Mouse (Mus musculus) neutrophil, adult 5-6 weeks (primary cell): ENCODE data around the gene Nicn1. TPM values are rescaled to one million over a fixed set of nuclear protein-coding genes. Genes with fewer than 3 reads are reported as not detected.
A peak's percentile ranks its signal among the peaks of the same experiment; 100 is the strongest.
"Not testable (repeated sequence)": the region's sequence is repeated elsewhere in the genome, so short reads cannot be mapped to it uniquely, and the experiment has no call there.

Experiments used
- ATAC-seq: fragments of 151-379, 151-347 bp; 2 replicates; pipeline ENCODE4 v1.8.0; 2017; ENCODE audit warnings: mild to moderate bottlenecking, moderate TSS enrichment; ENCODE audit not compliant: insufficient number of reproducible peaks, poor library complexity, low FRiP score, severe bottlenecking; ENCODE audit errors: extremely low read depth
- total RNA-seq: library from RNA; stranded (forward); fragments of 200-1000 nt; gene quantifications from 2 replicates; pipeline ENCODE4 v1.2.3, GENCODE M21; 2017

Gene Nicn1
- total RNA-seq, 1 experiment from 2014 or later, result 4.4 TPM

DNA sequence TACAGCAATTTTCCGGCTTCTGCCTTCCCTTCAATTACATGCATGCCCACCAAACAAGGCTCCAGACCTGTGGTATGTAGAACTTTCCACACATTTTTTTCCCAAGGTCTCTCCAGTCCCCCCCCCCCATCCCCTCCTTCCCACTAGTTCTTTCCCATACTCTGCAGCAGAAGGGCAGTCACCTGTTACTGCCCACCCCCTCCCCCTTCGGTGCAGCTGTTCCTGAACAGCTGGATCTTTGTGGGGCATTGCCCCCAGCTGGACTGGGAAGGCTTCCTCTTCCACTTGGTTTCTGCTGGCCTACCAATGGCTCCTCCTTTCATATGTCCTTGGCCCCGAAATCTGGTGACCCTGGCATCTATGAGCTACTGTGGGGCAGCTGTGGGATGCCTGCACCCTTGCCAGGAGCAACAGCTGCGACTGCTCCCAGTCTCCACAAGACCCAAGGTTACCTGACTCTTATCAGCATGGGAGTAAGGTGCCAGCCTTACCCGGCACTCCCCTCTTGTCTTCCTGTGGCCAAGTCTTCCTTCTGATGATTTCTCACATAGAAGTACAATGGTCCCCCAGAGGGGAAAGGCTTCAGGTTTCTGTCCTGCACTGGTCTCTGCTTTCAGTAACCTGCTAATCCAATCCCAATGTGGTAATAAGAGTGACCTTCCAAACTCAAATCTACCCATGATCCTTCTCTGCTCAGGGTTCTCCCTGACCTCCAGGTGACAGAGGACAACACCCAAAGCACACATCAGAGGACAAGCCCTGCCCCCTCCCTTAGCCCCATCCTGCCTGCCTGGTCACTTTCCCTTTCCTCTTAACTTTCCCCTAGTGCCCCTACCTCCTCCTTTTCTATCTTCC lies 15.5 kb upstream of the Nicn1 start:
- no peak for ATAC-seq

DNA sequence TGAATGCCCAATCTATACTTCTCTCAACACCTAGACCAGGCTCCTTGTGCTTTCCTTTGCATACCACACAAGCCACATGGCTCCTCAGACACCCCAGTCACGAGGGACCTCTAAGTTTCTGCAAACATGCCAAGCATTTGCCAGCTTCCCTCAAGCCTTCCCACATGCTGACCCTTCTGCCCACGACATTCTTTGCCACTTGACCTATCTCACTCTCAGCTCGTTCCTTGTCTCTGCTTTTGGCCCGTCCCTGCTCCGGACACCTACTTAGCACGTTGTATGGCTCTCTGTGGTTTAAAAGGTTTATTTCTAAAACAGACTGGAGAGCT lies 14.9 kb upstream of the Nicn1 start:
- ATAC-seq, result no peak

DNA sequence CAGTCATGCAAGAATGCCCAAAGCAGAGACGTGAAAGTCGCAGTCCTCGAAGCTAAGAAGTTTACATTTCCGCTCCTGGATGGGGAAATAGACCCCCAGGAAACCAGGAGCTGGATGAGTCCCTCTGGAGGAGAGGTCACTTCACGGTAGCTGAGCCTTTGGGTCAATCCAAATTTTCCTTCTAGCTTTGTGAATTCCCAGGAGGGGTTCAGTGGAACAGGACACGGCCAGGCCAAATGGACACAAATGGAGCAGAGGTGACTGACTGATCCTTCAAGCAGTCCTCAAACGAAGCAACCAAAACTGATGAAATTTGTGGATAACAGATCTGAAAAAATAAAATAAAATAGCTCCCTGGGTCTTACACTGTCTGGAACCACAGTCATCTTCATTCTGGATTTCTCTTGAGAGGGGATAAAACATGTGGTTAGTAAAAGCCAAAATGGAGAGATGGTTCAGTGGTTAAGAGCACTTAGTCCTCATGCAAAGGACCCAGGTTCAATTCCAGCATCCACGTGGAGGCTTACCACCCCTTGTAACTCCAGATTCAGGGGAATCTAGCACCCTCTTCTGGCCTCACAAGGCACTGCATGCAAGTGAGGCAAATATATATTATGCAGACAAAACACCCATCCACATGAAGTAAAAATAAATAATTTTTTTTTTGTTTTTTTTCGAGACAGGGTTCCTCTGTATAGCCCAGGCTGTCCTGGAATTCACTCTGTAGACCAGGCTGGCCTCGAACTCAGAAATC lies 11.4 kb upstream of the Nicn1 start:
- peak; percentile 53; the same call in 1 of the 2 replicates for ATAC-seq

DNA sequence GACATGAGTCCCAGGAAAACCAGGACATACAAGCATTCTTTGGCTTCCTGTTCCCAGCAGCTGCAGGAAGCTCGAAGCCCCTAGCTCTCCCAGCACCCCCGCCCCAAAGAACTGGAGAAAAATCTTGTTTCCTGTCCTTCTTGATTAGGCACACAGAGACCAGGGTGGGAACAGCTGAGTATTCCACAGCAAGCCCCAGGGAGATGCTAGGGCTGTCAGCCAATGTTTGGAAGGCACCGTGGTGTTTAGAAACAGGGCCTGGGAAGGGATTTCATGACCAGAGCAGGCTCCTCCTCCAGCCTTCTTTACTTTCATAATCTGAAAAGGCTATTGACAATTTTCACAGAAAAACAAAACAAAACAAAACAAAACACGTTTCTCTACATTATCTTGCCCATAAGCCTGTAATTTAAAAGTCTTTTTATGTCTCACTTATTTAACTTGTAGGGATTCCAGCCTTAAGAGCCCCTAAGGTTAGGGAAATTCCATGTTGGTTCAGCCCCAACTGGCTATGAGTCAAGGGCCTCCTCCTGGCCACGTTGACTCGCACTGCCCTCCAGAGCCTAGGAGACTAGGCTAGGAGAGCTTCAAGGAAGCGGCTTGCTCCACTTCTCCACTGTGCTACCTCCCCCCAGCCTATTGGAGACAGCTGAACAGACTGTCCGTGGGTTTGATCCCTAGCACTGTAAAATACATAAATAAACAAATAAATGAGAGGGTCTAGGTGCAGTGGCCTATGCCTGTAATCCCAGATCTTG lies 10.0 kb upstream of the Nicn1 start:
- ATAC-seq, result no peak

DNA sequence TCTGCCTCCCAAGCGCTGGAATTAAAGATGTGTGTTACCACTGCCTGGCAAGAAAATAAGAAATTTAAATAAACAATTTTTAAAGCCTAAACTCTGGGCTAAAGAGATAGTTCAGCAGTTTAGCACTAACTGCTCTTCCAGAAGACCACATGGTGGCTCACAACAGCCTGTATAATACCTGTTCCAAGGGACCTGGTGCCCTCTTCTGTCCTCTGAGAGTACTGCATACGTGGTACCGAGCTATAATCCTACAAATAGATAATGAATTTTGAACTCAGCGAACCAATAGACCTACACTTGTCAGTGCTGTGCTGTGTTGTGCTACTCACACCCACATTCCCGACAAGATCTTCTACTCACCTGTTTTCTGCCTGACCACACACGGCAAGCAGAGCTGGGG lies 5.8 kb upstream of the Nicn1 start:
- ATAC-seq, result peak; percentile 100

DNA sequence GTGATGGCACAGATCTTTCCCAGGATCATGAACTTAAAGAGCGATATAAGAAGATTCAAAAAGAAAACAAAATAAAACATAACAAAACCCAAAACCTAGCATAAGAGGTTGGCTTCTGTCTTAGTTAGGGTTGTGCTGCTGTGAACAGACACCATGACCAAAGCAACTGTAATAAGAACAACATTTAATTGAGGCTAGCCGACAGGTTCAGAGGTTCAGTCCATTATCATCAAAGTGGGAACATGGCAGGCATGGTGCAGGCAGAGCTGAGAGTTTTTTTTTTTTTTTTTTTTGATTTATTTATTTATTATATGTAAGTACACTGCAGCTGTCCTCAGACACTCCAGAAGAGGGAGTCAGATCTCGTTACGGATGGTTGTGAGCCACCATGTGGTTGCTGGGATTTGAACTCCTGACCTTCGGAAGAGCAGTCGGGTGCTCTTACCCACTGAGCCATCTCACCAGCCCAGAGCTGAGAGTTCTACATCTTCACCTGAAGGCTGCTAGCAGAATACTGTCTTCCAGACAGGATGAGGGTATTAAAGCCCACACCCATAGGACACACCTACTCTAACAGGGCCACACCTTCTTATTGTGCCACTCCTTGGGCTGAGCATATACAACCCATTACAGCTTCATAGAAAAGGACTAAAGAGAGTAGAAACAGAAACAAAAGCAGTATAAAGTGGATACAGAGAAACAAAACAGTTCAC lies 2.5 kb upstream of the Nicn1 start:
- not testable (repeated sequence) for ATAC-seq

DNA sequence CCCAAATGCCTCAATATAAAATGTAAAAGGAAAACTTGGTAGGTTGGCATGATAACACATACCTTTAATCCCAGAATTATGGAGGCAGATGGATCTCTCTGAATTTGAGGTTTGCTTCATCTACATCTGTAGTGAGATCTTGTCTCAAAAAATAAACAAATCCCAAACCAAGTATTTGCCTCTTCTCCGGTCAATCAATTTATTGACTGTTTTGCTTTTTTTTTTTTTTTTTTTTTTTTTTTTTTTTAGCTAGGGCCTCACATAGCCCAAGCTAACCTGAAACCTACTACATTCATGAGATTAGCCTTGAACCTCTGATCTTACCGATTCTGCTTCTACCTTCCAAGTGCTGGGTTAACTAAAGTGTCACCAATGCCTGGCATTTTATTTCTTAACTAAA lies 882 bp upstream of the Nicn1 start:
- no peak for ATAC-seq

DNA sequence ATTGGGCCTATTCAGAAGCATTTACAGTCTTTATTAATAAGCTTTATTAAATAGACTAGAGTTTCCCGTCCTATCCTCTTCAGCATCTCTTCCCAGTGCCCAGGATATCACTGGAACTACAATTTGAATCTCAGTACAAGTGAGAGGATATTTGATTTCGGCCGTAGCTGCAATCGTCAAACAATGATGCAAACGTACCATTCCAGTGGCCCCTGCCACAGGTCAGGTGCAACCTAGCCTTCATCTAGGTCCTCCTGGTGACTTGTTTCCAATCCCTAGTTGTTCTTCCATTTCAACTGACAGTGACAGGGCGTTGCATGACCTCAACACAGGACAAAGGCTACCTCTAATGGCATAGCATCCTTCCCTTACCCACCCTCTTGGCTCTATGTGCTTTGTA lies 544 bp downstream of the Nicn1 start:
- ATAC-seq, result no peak

DNA sequence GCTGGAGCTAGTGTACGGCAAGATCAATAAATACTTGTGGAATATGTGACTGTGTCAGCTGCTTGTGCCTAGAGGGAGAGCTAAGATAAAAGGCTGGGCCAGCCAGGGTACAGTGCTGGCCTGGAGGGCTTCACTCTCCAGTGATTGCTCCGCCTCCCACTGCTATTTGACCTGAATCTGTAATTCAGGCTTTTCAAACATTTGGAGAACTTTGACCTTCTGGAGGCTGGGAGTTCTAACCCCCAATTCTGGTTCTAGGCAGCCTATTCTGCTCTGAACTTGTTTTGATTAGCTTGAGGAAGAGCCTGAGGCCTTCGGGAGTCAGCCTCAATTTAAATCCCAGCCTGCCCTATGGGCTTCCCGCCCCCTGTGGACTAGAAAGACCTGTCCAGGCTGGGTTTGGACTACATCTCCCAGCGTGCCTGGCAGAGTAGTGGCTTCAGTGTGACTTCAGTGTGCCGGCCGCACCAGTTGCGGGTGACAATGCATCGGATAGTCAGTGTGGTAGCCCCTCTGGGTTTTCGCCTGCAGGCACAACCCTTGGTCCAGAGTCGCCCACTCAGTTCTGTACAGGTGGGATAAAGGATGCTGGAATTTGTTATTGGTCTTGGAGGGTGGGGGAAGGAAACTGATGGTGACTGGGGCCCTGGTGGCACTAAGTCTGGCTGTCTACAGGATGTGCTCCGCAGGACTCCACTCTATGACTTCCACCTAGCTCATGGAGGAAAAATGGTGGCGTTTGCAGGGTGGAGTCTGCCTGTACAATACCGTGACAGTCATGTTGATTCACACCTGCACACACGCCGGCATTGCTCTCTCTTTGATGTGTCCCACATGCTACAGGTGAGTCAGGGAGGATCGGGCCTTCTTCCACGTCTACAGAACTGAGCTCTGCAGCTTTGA lies 6.5 kb downstream of the Nicn1 start, which contains the start of gene Amt:
Gene Amt, plus strand, starts transcription at position 401 of the 903 bp plus-strand sequence.
- no peak for ATAC-seq

DNA sequence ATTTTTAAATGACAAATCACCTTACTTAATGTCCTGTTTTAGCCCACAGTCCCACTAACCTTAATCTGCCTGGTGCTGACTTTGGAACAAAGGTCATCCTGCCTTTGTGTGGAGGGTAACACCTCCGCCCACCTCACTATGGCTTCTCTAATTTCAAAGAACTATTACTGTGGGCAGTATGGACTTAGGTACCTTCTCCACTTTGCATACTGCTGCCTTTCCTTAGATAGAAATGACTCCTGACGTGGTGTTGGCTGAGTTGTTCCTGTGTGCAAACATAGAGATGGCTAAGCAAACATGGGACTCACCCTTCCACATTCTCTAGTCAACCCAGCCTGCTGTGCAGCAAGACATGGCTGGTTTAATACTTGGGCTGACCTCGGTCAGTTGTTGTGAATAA lies 11.6 kb downstream of the Nicn1 start:
- no peak for ATAC-seq

DNA sequence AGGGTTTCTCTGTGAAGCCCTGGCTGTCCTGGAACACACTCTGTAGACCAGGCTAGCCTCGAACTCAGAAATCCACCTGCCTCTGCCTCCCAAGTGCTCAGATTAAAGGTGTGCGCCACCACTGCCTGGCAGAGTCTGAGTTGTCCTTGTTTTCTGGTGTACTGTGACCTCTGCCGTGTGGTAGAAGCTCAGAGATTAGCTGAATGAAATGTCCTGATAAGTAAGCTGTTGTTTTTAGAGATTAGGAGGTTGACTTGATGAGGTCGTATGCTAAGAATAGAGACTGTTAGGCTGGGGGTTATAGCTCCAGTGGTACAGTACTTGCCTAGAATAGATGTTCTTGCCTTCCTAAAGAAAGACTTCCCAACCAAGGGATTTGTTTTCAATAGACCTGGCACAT lies 14.5 kb downstream of the Nicn1 start:
- ATAC-seq, result no peak

DNA sequence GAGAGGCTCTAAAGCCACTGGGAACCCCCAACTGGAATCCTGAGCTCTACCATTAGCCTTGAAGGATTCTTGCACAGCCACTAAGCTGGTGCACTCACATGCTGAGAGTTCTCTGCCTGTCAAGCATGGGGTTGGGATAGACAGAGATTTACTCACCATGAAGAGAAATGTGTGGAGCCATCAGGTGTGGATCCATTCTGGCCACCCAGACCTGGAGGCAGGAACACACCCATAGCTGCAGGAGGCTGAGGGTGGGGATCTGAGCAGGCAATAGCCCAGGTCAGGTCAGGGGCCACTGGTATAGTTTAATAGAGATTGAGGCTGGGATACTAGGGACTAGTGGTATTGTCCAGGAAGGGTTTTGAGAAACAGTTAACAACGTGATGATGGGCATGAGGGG lies 14.9 kb downstream of the Nicn1 start:
- no peak for ATAC-seq

DNA sequence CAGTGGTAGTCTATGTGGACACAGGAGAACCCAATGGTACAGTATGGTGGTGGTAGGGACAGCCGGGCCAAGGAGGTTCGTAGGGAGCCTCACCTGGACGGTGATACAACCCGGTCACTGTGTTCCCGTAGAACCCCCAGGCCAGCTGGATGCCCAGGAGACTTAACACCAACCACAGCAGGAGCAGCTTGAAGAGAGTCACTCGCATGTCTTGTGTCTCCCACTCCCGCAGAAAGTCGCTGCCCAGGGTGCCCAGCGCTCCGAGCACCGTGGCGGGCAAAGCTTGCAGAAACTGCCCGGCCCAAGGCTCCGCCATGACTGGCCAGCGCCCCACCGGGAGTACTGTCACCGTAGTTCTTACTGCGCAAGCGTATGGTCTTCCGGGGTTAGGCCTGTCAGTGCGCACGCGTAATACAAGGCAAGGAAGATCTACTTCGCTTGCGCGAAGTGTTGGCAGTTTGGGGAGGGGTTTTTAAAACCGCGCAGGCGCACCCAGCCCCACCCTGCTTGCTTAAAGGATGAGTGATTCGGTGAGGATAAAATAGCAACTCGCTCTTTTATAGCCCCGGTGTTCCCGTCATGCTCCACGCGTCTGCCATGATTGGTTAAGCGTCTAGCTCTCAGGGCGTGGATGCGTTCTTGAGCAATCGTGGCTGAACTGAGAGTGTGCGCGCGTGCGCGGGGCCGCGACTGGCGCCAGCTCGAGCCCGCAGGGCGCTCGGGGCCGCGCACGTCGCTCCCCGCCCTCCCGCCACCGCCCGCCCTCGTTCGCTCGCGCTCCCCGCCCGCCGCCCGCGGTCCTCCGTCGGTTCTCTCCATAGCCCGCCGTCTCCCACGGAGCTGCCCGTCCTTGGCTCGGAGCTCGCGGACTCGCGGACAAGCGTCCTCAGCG lies 15.6 kb downstream of the Nicn1 start, which contains the start of the genes Rhoa and Tcta:
Gene Rhoa, plus strand, starts transcription at position 501 of the 892 bp plus-strand sequence.
Gene Tcta, minus strand, starts transcription at position 532 of the 892 bp plus-strand sequence.
- ATAC-seq, result peak; percentile 94

DNA sequence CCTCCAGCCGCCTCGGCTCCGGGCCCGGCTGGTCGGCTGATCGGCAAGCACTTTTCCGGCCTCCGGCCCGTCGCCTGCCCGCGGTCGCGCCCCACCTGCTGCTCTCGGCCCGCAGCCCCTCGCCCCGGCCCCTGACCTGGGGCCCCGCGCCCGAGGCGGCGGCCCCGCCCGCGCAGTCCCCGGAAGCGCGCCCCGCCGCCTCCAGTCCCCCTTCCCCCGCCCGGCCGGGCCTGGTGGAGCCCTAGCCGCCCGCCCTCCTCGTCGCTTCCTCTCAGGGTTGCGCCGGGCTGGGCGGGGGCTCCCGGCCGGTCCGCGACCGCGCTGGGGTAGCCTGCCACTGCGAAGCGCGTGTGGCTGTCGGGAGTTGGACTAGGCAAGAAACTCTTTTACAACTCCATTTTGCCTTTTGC lies 16.3 kb downstream of the Nicn1 start:
- peak; percentile 37 for ATAC-seq

DNA sequence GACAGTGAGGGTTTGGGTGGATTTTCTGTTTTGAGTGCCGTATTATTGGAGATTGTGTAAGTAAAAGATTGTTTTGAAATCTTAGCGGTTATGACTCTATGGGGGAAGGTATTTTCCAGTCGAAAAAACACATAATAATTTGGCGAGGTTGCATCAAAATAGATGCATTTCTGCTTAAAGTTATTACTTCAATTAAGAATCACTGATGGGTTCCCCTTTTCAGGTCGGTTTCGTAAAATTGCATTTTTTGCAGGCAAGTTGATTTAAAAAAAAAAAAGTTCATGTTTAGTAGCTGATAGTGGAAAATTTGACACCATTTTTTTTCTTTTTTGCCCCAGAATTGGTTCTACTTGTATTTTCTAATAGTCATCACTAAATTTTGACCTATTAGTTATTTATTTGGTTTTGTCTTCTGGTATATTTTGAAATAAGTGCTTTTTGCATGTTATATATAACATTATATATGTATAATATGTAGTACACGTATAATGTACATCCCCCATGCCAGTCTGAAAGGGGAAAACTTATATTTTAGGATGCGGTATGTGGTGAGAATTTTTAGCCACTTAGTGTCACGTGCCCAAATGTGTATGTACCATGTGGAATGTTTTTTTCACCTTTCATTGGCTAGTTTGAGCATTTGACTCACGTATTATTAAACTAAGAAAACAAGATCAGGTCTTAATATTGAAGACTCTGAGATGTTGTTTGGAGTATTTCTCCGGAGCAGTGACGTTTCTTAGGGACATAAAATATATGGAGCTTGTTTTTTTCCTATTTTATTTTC lies 17.0 kb downstream of the Nicn1 start:
- no peak for ATAC-seq

DNA sequence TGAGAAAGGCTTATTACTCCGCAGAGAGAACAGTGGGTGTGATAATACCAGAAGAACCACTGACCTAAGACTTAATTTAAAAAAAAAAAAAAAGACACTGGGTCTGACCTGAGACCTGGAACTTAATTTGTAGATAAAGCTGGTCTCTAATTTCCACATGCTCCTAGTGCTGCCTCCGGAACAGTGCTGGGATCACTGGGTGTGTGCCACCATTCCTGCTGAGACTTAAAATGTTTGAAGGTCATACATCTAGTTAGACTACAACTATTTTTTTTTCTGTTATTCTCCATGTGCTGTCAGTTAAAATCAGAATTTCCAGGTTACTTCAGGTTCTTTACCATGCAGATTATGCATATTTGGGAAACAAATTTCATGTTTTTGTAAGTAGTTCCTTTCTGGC lies 17.9 kb downstream of the Nicn1 start:
- ATAC-seq, result no peak
